Mouse (Mus musculus) spleen, adult 2 months (tissue): Measurements from ENCODE around the gene Calml4.

ENCODE experiments used
- CTCF ChIP-seq: fragments of 200-500 bp; IDR thresholded peaks from 2 replicates; pipeline ENCODE4 v1.5.1; 2011; ENCODE audit warnings: mild to moderate bottlenecking, inconsistent platforms; ENCODE audit not compliant: insufficient read depth, insufficient read length, insufficient replicate concordance; ENCODE audit errors: extremely low read depth
- POLR2A ChIP-seq: fragments of 200-500 bp; IDR thresholded peaks from 2 replicates; pipeline ENCODE4 v1.6.1; 2011; ENCODE audit warnings: low read depth, low read length, inconsistent platforms

- TF ChIP-seq CTCF = no peak
- TF ChIP-seq POLR2A = no peak
Measured at GRCm38 (mm10) chr9:62821811-62822210, 36.1 kb upstream of the Calml4 start.
